ENCODE assay signal across 17 mouse cellular contexts in genomic region chr4:132594191-132594590, GRCm38 (mm10). TPM values are rescaled to one million over a fixed set of nuclear protein-coding genes. Genes with fewer than 3 reads are reported as not detected.
DNase-seq lines count a peak whose midpoint lies in the region; ATAC-seq and TF ChIP-seq lines count a peak whose summit lies in the region.
"Had no signal": no experiment of that assay in that cellular context is flagged by ENCODE, and none has a peak within 500 bp of the region (broad histone marks: within the 10 kb centered on the region; RNA-seq: fewer than 3 reads in every experiment).

No protein-coding gene starts in this region.

- no peak for DNase-seq in gastrocnemius, adult 2 months
- no peak for DNase-seq in gastrocnemius, adult 18-20 months (ENCODE audit: low spot score)
- DNase-seq in kidney, postnatal 10 days: peak; percentile 46
- peak; percentile 73 for DNase-seq in ES-CJ7 (ENCODE audit: low read depth, low spot score)
- peak; percentile 60 for DNase-seq in embryo, embryonic 9.5 days (ENCODE audit: extremely low spot score)
- no peak for DNase-seq in adrenal gland, adult 8-10 months
- no peak for DNase-seq in c-Kit-positive CD71-positive TER-119-positive erythroid progenitor cells, embryonic 14.5 days (ENCODE audit: low spot score)
- DNase-seq: cerebellum, adult 9-11 months; heart, adult 2 months; thymus, postnatal 4 days had no signal

- H3K27ac ChIP-seq in gastrocnemius, adult 2 months: peak overlapping the region; percentile 38; the same call in 1 of the 2 replicates
- no peak overlapping the region for H3K27ac ChIP-seq in kidney, embryonic 14.5 days (ENCODE audit: low read depth, low read length)
- H3K27ac ChIP-seq: embryonic facial prominence, embryonic 13.5 days; heart, adult 2 months; hindbrain, postnatal 0 days; liver, embryonic 15.5 days; midbrain, embryonic 12.5 days; stomach, postnatal 0 days had no signal

- H3K4me2 ChIP-seq in kidney, embryonic 14.5 days (replicated peaks; ENCODE audit: low read depth, low read length): no peak overlapping the region
- H3K4me2 ChIP-seq: embryonic facial prominence, embryonic 13.5 days; liver, embryonic 15.5 days; midbrain, embryonic 12.5 days had no signal

- no peak for TF ChIP-seq CTCF in gastrocnemius, adult 2 months (IDR thresholded peaks at IDR 0.05)

- no peaks in the 10 kb centered on the region for H3K9me3 ChIP-seq in kidney, embryonic 14.5 days (ENCODE audit: control insufficient read depth, low read length)
- H3K9me3 ChIP-seq: embryonic facial prominence, embryonic 13.5 days; liver, embryonic 15.5 days; midbrain, embryonic 12.5 days had no signal

- no peak overlapping the region for H3K9ac ChIP-seq in kidney, embryonic 14.5 days (ENCODE audit: low read depth, low read length)
- H3K9ac ChIP-seq: embryonic facial prominence, embryonic 13.5 days; liver, embryonic 15.5 days; midbrain, embryonic 12.5 days had no signal

- intact Hi-C loops in gastrocnemius, adult 2 months (cut with DNase I): no loop called here

- no peak overlapping the region for H3K4me3 ChIP-seq in gastrocnemius, adult 2 months
- no peak overlapping the region for H3K4me3 ChIP-seq in kidney, embryonic 14.5 days (ENCODE audit: low read length)
- H3K4me3 ChIP-seq: embryonic facial prominence, embryonic 13.5 days; heart, adult 2 months; liver, embryonic 15.5 days; midbrain, embryonic 12.5 days had no signal

- no peaks in the 10 kb centered on the region for H3K36me3 ChIP-seq in kidney, embryonic 14.5 days (ENCODE audit: control insufficient read depth, insufficient read depth, low read length)
- H3K36me3 ChIP-seq: embryonic facial prominence, embryonic 13.5 days; liver, embryonic 15.5 days; midbrain, embryonic 12.5 days had no signal

- 46% methylated on average over 4 of the region's 4 CpGs for WGBS in kidney, embryonic 14.5 days

- no peaks in the 10 kb centered on the region for H3K27me3 ChIP-seq in kidney, embryonic 14.5 days (ENCODE audit: control insufficient read depth, insufficient read depth, low read length)
- H3K27me3 ChIP-seq: embryonic facial prominence, embryonic 13.5 days; liver, embryonic 15.5 days; midbrain, embryonic 12.5 days had no signal

- no peaks in the 10 kb centered on the region for H3K4me1 ChIP-seq in kidney, embryonic 14.5 days (ENCODE audit: control insufficient read depth, insufficient read depth, low read length)
- H3K4me1 ChIP-seq: embryonic facial prominence, embryonic 13.5 days; midbrain, embryonic 12.5 days had no signal

- no peak for ATAC-seq in kidney, embryonic 14.5 days (ENCODE audit: low FRiP score, low TSS enrichment)
- ATAC-seq: activated CD4-positive, CD25-positive, alpha-beta regulatory T cell, adult 4 months; hindbrain, postnatal 0 days had no signal

RNA-seq across cellular contexts. Expression of gene Ptafr, which starts 30.3 kb away (rescaled TPM):
- total RNA-seq in gastrocnemius, adult 2 months (2021): under 1 TPM; 0.56 to 0.98 TPM
- 1 to 10 TPM in 1 of 2 experiments, under 1 TPM in 1; 0.39 to 1.1 TPM for total RNA-seq in gastrocnemius, adult 18-20 months (2021)
- 0.23 and 0.47 TPM in 2 replicates for polyA plus RNA-seq in kidney, embryonic 14.5 days (2014; fragmentation: Nextera tagmentation; extraction: Ambion mirVana)
- 1 to 10 TPM; 1.6 to 6.1 (median 3.8) TPM for total RNA-seq in adrenal gland, adult 8-10 months (2022)

RNA-seq across cellular contexts. Expression of gene Eya3, which starts 44.6 kb away (rescaled TPM):
- 10 to 100 TPM; 11.2 to 15.5 TPM for total RNA-seq in gastrocnemius, adult 2 months (2021)
- total RNA-seq in gastrocnemius, adult 18-20 months (2021): 10 to 100 TPM; 11.7 to 13.4 TPM
- 24.8 and 35.0 TPM in 2 replicates for polyA plus RNA-seq in kidney, embryonic 14.5 days (2014; fragmentation: Nextera tagmentation; extraction: Ambion mirVana)
- total RNA-seq in adrenal gland, adult 8-10 months (2022): 10 to 100 TPM; 23.8 to 33.6 (median 32.0) TPM

RNA-seq across cellular contexts. Expression of gene Dnajc8, which starts 58.8 kb away (rescaled TPM):
- total RNA-seq in gastrocnemius, adult 2 months (2021): 10 to 100 TPM; 47.2 to 59.3 TPM
- 10 to 100 TPM; 53.7 to 63.2 TPM for total RNA-seq in gastrocnemius, adult 18-20 months (2021)
- polyA plus RNA-seq in kidney, embryonic 14.5 days (2014; fragmentation: Nextera tagmentation; extraction: Ambion mirVana): 176 and 238 TPM in 2 replicates
- 100 to 1,000 TPM in 2 of 4 experiments, 10 to 100 TPM in 2; 92.6 to 121 (median 106) TPM for total RNA-seq in adrenal gland, adult 8-10 months (2022)

Comparison
In these comparisons a context has a peak if more than half of its experiments do, and no peak if none do; other contexts are left out.
1. DNase-seq: peak in kidney, postnatal 10 days (single experiment), ES-CJ7 (single experiment) and embryo, embryonic 9.5 days (single experiment); none in gastrocnemius, adult 2 months (single experiment), gastrocnemius, adult 18-20 months (single experiment), adrenal gland, adult 8-10 months (single experiment) and c-Kit-positive CD71-positive TER-119-positive erythroid progenitor cells, embryonic 14.5 days (single experiment).